Mouse (Mus musculus): Measurements from ENCODE around the gene Cacnb3. TPM values are rescaled to one million over a fixed set of nuclear protein-coding genes. Genes with fewer than 3 reads are reported as not detected.

The Cacnb3 gene
- total and polyA plus RNA-seq, 2 experiments from 2014 or later = 5.7 to 19.4 TPM

DNA sequence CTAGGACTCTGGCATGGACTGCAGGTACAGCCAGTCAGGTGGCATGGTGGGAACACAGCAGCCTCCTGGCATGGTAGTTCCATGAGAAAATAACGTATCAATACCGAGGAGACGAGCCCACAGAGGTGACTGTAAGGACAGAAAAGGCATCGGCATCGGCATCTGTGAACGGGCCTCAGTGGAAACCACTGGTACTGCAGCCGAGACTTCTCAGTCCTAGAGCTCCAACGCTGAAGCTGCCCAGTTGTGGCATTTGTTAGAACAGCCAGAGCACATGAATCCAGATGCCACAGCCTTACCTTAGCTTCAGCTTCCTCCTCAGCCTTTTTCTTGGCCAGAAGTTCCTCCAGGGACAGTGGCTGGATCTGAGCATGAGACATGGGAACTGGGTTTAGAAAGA lies 21.5 kb downstream of the Cacnb3 start:
- Histone ChIP-seq H3K36me3 (replicated peaks; ENCODE audit: control insufficient read depth, insufficient read depth, low read length) (peaks cover 95% of the 10 kb centered on the region), H3K9ac (replicated peaks; ENCODE audit: low read depth, low read length) (no peak overlapping the region), H3K4me3 (ENCODE audit: low read depth, low read length) (no peak overlapping the region), H3K27me3 (ENCODE audit: control insufficient read depth, insufficient read depth, low read length) (no peaks in the 10 kb centered on the region), H3K27ac (ENCODE audit: low read depth) (no peak overlapping the region), H3K4me1 (ENCODE audit: control insufficient read depth, insufficient read depth) (no peaks in the 10 kb centered on the region), H3K4me2 (ENCODE audit: low read depth, low read length) (no peak overlapping the region), H3K9me3 (replicated peaks; ENCODE audit: control insufficient read depth, low read length) (no peaks in the 10 kb centered on the region)
- TF ChIP-seq EP300 (IDR thresholded peaks at IDR 0.05; ENCODE audit: low read depth) (no peak), CTCF (IDR thresholded peaks at IDR 0.05; ENCODE audit: low read depth) (no peak)
- WGBS = 92% methylated on average over 8 of the region's 8 CpGs
- ATAC-seq (ENCODE audit: insufficient read depth, low read depth) = no peak
- no peak for DNase-seq (ENCODE audit: low spot score)

- no peak for TF ChIP-seq EP300 (IDR thresholded peaks at IDR 0.05; ENCODE audit: low read depth)
- peak; percentile 23 for TF ChIP-seq CTCF (IDR thresholded peaks at IDR 0.05; ENCODE audit: low read depth)
- Histone ChIP-seq H3K27me3 (ENCODE audit: control insufficient read depth, insufficient read depth, low read length) (no peaks in the 10 kb centered on the region), H3K9ac (replicated peaks; ENCODE audit: low read depth, low read length) (no peak overlapping the region), H3K27ac (ENCODE audit: low read depth) (no peak overlapping the region), H3K4me1 (ENCODE audit: control insufficient read depth, insufficient read depth) (no peaks in the 10 kb centered on the region), H3K36me3 (replicated peaks; ENCODE audit: control insufficient read depth, insufficient read depth, low read length) (peaks cover 65% of the 10 kb centered on the region), H3K9me3 (replicated peaks; ENCODE audit: control insufficient read depth, low read length) (no peaks in the 10 kb centered on the region), H3K4me2 (ENCODE audit: low read depth, low read length) (no peak overlapping the region), H3K4me3 (ENCODE audit: low read depth, low read length) (no peak overlapping the region)
- ATAC-seq (ENCODE audit: insufficient read depth, low read depth) (no peak), DNase-seq (ENCODE audit: low spot score) (no peak)
- WGBS = 83% methylated on average over 15 of the region's 15 CpGs
Observed at GRCm38 (mm10) chr15:98656982-98657751, 26.5 kb downstream of the Cacnb3 start.

- peak overlapping the region; percentile 91 for H3K27ac ChIP-seq (ENCODE audit: low read depth)
- 1% methylated on average over 14 of the region's 14 CpGs for WGBS
- ATAC-seq (ENCODE audit: insufficient read depth, low read depth) (no peak), DNase-seq (ENCODE audit: low spot score) (peak; percentile 12)
- H3K4me3 ChIP-seq (ENCODE audit: low read depth, low read length) = peak overlapping the region; percentile 84
- peak overlapping the region; percentile 74 for H3K4me2 ChIP-seq (ENCODE audit: low read depth, low read length)
- H3K27me3 ChIP-seq (ENCODE audit: control insufficient read depth, insufficient read depth, low read length) = no peaks in the 10 kb centered on the region
- no peaks in the 10 kb centered on the region for H3K4me1 ChIP-seq (ENCODE audit: control insufficient read depth, insufficient read depth)
- TF ChIP-seq CTCF (IDR thresholded peaks at IDR 0.05; ENCODE audit: low read depth) (no peak), EP300 (IDR thresholded peaks at IDR 0.05; ENCODE audit: low read depth) (no peak)
- peak overlapping the region; percentile 85 for H3K9ac ChIP-seq (replicated peaks; ENCODE audit: low read depth, low read length)
- H3K9me3 ChIP-seq (replicated peaks; ENCODE audit: control insufficient read depth, low read length) = no peaks in the 10 kb centered on the region
- H3K36me3 ChIP-seq (replicated peaks; ENCODE audit: control insufficient read depth, insufficient read depth, low read length) = peaks cover 19% of the 10 kb centered on the region
Observed at GRCm38 (mm10) chr15:98662198-98662566, 31.5 kb downstream of the Cacnb3 start.

GRCm38 (mm10) chr15:98662567-98663545 lies 32.2 kb downstream of the Cacnb3 start, which contains the start of gene Ddx23:
TSS of gene Ddx23 (minus strand) at chr15:98662894.
- Histone ChIP-seq H3K36me3 (replicated peaks; ENCODE audit: control insufficient read depth, insufficient read depth, low read length) (peaks cover 13% of the 10 kb centered on the region), H3K4me3 (ENCODE audit: low read depth, low read length) (peak within 1 kb of the TSS; percentile 84), H3K27me3 (ENCODE audit: control insufficient read depth, insufficient read depth, low read length) (no peaks in the 10 kb centered on the region), H3K4me1 (ENCODE audit: control insufficient read depth, insufficient read depth) (no peaks in the 10 kb centered on the region), H3K9me3 (replicated peaks; ENCODE audit: control insufficient read depth, low read length) (no peaks in the 10 kb centered on the region), H3K4me2 (ENCODE audit: low read depth, low read length) (peak within 1 kb of the TSS; percentile 74), H3K9ac (replicated peaks; ENCODE audit: low read depth, low read length) (peak within 1 kb of the TSS; percentile 85), H3K27ac (ENCODE audit: low read depth) (peak within 1 kb of the TSS; percentile 91)
- TF ChIP-seq CTCF (IDR thresholded peaks at IDR 0.05; ENCODE audit: low read depth) (no peak), EP300 (IDR thresholded peaks at IDR 0.05; ENCODE audit: low read depth) (peak; percentile 51; the same call in 1 of the 2 replicates)
- ATAC-seq (ENCODE audit: insufficient read depth, low read depth) = peak; percentile 96
- peak; percentile 94 for DNase-seq (ENCODE audit: low spot score)
- 3% methylated on average over 47 of the region's 48 CpGs for WGBS

GRCm38 (mm10) chr15:98664042-98664907 lies 33.6 kb downstream of the Cacnb3 start:
- H3K4me3 ChIP-seq (ENCODE audit: low read depth, low read length) = no peak overlapping the region
- DNase-seq (ENCODE audit: low spot score) = peak; percentile 75
- WGBS = 60% methylated on average over 11 of the region's 11 CpGs
- H3K27ac ChIP-seq (ENCODE audit: low read depth) = no peak overlapping the region
- TF ChIP-seq CTCF (IDR thresholded peaks at IDR 0.05; ENCODE audit: low read depth) = peak; percentile 51
- TF ChIP-seq EP300 (IDR thresholded peaks at IDR 0.05; ENCODE audit: low read depth) = no peak
- H3K36me3 ChIP-seq (replicated peaks; ENCODE audit: control insufficient read depth, insufficient read depth, low read length) = no peaks in the 10 kb centered on the region
- H3K9me3 ChIP-seq (replicated peaks; ENCODE audit: control insufficient read depth, low read length) = no peaks in the 10 kb centered on the region
- H3K27me3 ChIP-seq (ENCODE audit: control insufficient read depth, insufficient read depth, low read length) = no peaks in the 10 kb centered on the region
- no peak overlapping the region for H3K9ac ChIP-seq (replicated peaks; ENCODE audit: low read depth, low read length)
- no peaks in the 10 kb centered on the region for H3K4me1 ChIP-seq (ENCODE audit: control insufficient read depth, insufficient read depth)
- no peak overlapping the region for H3K4me2 ChIP-seq (ENCODE audit: low read depth, low read length)
- ATAC-seq (ENCODE audit: insufficient read depth, low read depth) = no peak

Data from heart, postnatal 0 days (tissue).